Mouse (Mus musculus) forebrain, embryonic 11.5 days (tissue): ENCODE results near the gene Med31. TPM values are rescaled to one million over a fixed set of nuclear protein-coding genes. Genes with fewer than 3 reads are reported as not detected.

Experiments
- ATAC-seq: fragments of 200-750 bp; cut with Nextera tagmentation; replicated peaks from 2 replicates; pipeline ENCODE4 v1.8.0; 2017; ENCODE audit warnings: moderate TSS enrichment; ENCODE audit not compliant: low FRiP score
- DNase-seq: peaks from one replicate; pipeline ENCODE4 v3.0.0-alpha.2; 2017; ENCODE audit warnings: low spot score
- H3K27ac ChIP-seq: fragments of 300-500 bp; sonication (generic); 2 replicates; pipeline ENCODE4 v1.5.1; 2014; ENCODE audit warnings: low read depth, low read length
- H3K27me3 ChIP-seq: fragments of 300-500 bp; sonication (generic); 2 replicates; pipeline ENCODE4 v1.6.1; 2014; ENCODE audit warnings: mild to moderate bottlenecking, low read length, mixed read lengths; ENCODE audit not compliant: control insufficient read depth, insufficient read depth
- H3K36me3 ChIP-seq: fragments of 300-500 bp; sonication (generic); 2 replicates; pipeline ENCODE4 v1.6.1; 2014; ENCODE audit warnings: mild to moderate bottlenecking, low read length, moderate library complexity, mixed read lengths; ENCODE audit not compliant: control insufficient read depth, insufficient read depth
- H3K4me1 ChIP-seq: fragments of 300-500 bp; sonication (generic); replicated peaks from 2 replicates; pipeline ENCODE4 v1.6.1; 2014; ENCODE audit warnings: low read length, mixed read lengths; ENCODE audit not compliant: control insufficient read depth, insufficient read depth
- H3K4me2 ChIP-seq: fragments of 300-500 bp; sonication (generic); 2 replicates; pipeline ENCODE4 v1.6.1; 2014; ENCODE audit warnings: low read depth, mild to moderate bottlenecking, low read length, moderate library complexity, mixed read lengths; ENCODE audit not compliant: severe bottlenecking
- H3K4me3 ChIP-seq: fragments of 300-500 bp; sonication (generic); 2 replicates; pipeline ENCODE4 v1.5.1; 2014; ENCODE audit warnings: low read depth, low read length
- H3K9ac ChIP-seq: fragments of 300-500 bp; sonication (generic); 2 replicates; pipeline ENCODE4 v1.6.1; 2014; ENCODE audit warnings: low read length
- H3K9me3 ChIP-seq: fragments of 300-500 bp; sonication (generic); 2 replicates; pipeline ENCODE4 v1.6.1; 2016; ENCODE audit warnings: low read length, mixed read lengths; ENCODE audit not compliant: control insufficient read depth
- WGBS: fragments of 180-500 bp; shearing (Covaris S2); extraction: QIAGEN DNeasy Blood & Tissue Kit; methylation state at CpG from one replicate; pipeline ENCODE4 v1.1.7; 2014; 5-methylcytosine and 5-hydroxymethylcytosine counted together
- polyA plus RNA-seq: library from polyadenylated mRNA; unstranded; fragments of >200 nt; fragmentation: Nextera tagmentation; extraction: Ambion mirVana; gene quantifications from 2 replicates; pipeline ENCODE4 v1.2.1, GENCODE M21; 2014

The Med31 gene
- polyA plus RNA-seq, 1 experiment from 2014 or later, result 47.3 TPM

DNA sequence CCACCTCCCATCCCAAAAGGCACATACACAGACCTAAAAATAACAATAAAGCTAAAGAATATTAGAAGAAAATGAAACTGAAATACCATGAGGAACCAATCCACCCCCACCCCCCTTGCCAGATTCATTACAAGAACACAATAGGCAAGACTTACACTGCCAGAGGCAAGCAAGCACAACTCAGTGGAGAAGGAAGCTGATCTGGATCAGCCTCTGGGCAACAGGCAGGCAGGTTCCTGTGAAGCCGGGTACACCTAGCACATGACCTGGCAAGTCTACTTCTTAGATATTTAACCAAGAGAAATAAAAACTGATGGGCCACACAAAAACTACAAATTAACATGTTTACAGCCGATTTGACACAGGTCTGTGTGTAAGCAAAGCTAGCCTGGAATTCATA lies 52.2 kb downstream of the Med31 start:
- DNase-seq (no peak), ATAC-seq (no peak)
- Histone ChIP-seq H3K9me3 (no peaks in the 10 kb centered on the region), H3K4me1 (no peaks in the 10 kb centered on the region), H3K36me3 (no peaks in the 10 kb centered on the region; the same call in 1 of the 2 replicates), H3K4me3 (no peak overlapping the region), H3K4me2 (no peak overlapping the region), H3K9ac (no peak overlapping the region), H3K27me3 (no peaks in the 10 kb centered on the region), H3K27ac (no peak overlapping the region)
- WGBS, result 85% methylated on average over 2 of the region's 2 CpGs

Other genes with a start within 250 kb of the Med31 start
- gene Aipl1, start 178.1 kb downstream of the Med31 start, polyA plus RNA-seq, result 0.20 and 0.41 TPM in 2 replicates
- gene Pimreg, start 173.6 kb downstream of the Med31 start, polyA plus RNA-seq, result 228 and 241 TPM in 2 replicates
- gene Pitpnm3, start 79.8 kb downstream of the Med31 start, polyA plus RNA-seq, result 0.20 and 0.43 TPM in 2 replicates
- 0.27 and 0.31 TPM in 2 replicates for gene Gm43951, start 8.8 kb downstream of the Med31 start, polyA plus RNA-seq
- gene 4933427D14Rik, start 8.1 kb downstream of the Med31 start, polyA plus RNA-seq, result 18.7 and 19.2 TPM in 2 replicates
- 147 and 156 TPM in 2 replicates for gene Txndc17, start 8.0 kb downstream of the Med31 start, polyA plus RNA-seq
- not detected in 2 replicates for gene Slc13a5, start 51.6 kb upstream of the Med31 start, polyA plus RNA-seq
- gene Xaf1, start 86.0 kb upstream of the Med31 start, polyA plus RNA-seq, result 1.4 and 2.4 TPM in 2 replicates
- not detected in 2 replicates for gene Fbxo39, start 98.9 kb upstream of the Med31 start, polyA plus RNA-seq
- 5.2 and 5.3 TPM in 2 replicates for gene Tekt1, start 146.8 kb upstream of the Med31 start, polyA plus RNA-seq
- 5.0 and 7.0 TPM in 2 replicates for gene Smtnl2, start 196.1 kb upstream of the Med31 start, polyA plus RNA-seq
- not detected in 2 replicates for gene Ggt6, start 219.9 kb upstream of the Med31 start, polyA plus RNA-seq
- gene Mybbp1a, start 225.8 kb upstream of the Med31 start, polyA plus RNA-seq, result 165 and 166 TPM in 2 replicates